Mouse (Mus musculus) intestine, embryonic 15.5 days (tissue): ENCODE results near the gene Fam19a2. TPM values are rescaled to one million over a fixed set of nuclear protein-coding genes. Genes with fewer than 3 reads are reported as not detected.

Source experiments
- ATAC-seq: fragments of 200-750 bp; cut with Nextera tagmentation; 2 replicates; pipeline ENCODE4 v1.8.0; 2017; ENCODE audit warnings: moderate TSS enrichment, moderate library complexity
- H3K27ac ChIP-seq: fragments of 300-500 bp; sonication (generic); 2 replicates; pipeline ENCODE4 v1.5.1; 2015; ENCODE audit warnings: mild to moderate bottlenecking, inconsistent platforms
- H3K27me3 ChIP-seq: fragments of 300-500 bp; sonication (generic); replicated peaks from 2 replicates; pipeline ENCODE4 v1.6.1; 2015; ENCODE audit warnings: inconsistent platforms
- H3K36me3 ChIP-seq: fragments of 300-500 bp; sonication (generic); 2 replicates; pipeline ENCODE4 v1.6.1; 2015; ENCODE audit warnings: inconsistent platforms
- H3K4me1 ChIP-seq: fragments of 300-500 bp; sonication (generic); replicated peaks from 2 replicates; pipeline ENCODE4 v1.6.1; 2015; ENCODE audit warnings: inconsistent platforms
- H3K4me2 ChIP-seq: fragments of 300-500 bp; sonication (generic); replicated peaks from 2 replicates; pipeline ENCODE4 v1.6.1; 2015; ENCODE audit warnings: mild to moderate bottlenecking, inconsistent platforms
- H3K4me3 ChIP-seq: fragments of 300-500 bp; sonication (generic); replicated peaks from 2 replicates; pipeline ENCODE4 v1.5.1; 2015; ENCODE audit warnings: inconsistent platforms
- H3K9ac ChIP-seq: fragments of 300-500 bp; sonication (generic); 2 replicates; pipeline ENCODE4 v1.6.1; 2015; ENCODE audit warnings: inconsistent platforms
- H3K9me3 ChIP-seq: fragments of 300-500 bp; sonication (generic); 2 replicates; pipeline ENCODE4 v1.6.1; 2016; ENCODE audit warnings: inconsistent platforms
- WGBS: fragments of 180-500 bp; shearing (Covaris S2); methylation state at CpG from one replicate; pipeline ENCODE4 v1.1.7; 2015; 5-methylcytosine and 5-hydroxymethylcytosine counted together
- polyA plus RNA-seq: library from polyadenylated mRNA; unstranded; fragments of >200 nt; fragmentation: Nextera tagmentation; extraction: Ambion mirVana; gene quantifications from 2 replicates; pipeline ENCODE4 v1.2.1, GENCODE M21; 2015

The Fam19a2 gene
- polyA plus RNA-seq, 1 experiment from 2014 or later: 2.8 TPM

DNA sequence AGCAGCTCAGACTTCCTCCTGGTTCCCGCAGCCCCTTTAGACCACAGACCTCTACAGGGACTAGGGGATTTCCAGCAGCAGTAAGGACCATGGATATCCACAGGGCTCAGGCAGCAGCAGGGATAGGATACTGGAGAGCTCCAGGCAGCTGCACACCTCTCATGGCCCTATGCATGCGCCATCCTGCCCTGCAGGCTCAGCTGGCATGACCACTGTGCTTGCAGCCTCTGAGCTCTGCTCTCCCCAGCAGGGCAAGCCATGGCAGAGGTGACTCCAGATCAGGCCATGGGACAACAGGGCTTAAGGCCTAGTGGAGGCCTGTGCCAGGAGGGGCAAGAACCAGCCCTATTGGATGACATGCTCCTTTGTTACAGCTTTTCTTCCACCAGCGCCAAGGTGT, 137.4 kb downstream of the Fam19a2 start:
- H3K27ac ChIP-seq: no peak overlapping the region
- no peak overlapping the region for H3K4me3 ChIP-seq
- WGBS: 97% methylated on average over 3 of the region's 3 CpGs
- H3K4me2 ChIP-seq: no peak overlapping the region
- H3K9me3 ChIP-seq: no peaks in the 10 kb centered on the region
- H3K27me3 ChIP-seq: no peaks in the 10 kb centered on the region
- ATAC-seq: no peak
- no peaks in the 10 kb centered on the region for H3K4me1 ChIP-seq
- H3K9ac ChIP-seq: no peak overlapping the region
- H3K36me3 ChIP-seq: no peaks in the 10 kb centered on the region

GRCm38 (mm10) chr10:123402460-123402859, 138.7 kb downstream of the Fam19a2 start:
- Histone ChIP-seq H3K4me2 (no peak overlapping the region), H3K36me3 (no peaks in the 10 kb centered on the region), H3K9me3 (no peaks in the 10 kb centered on the region), H3K4me1 (no peaks in the 10 kb centered on the region), H3K9ac (no peak overlapping the region), H3K27me3 (no peaks in the 10 kb centered on the region), H3K4me3 (no peak overlapping the region), H3K27ac (no peak overlapping the region)
- 72% methylated on average over 3 of the region's 3 CpGs for WGBS
- no peak for ATAC-seq

DNA sequence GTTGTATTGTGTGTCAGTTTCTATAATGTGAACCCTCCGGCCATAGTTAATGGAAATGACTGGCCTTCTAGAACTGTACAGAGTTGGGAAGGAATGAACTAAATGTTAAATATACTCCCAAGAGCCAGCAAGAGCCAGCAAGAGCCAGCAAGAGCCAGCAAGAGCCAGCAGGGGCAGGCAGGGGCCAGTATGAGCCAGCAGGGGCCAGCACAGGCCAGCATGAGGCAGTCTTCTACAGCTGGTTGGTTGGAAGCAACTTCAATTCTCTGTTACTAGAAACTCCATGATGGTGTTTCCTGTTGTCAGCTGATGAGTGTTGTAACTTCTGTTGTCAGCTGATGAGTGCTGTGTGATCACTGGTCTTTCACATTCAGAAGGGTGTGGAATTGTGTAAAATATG, 151.2 kb downstream of the Fam19a2 start:
- 85% methylated on average over 1 of the region's 1 CpGs for WGBS
- Histone ChIP-seq H3K36me3 (no peaks in the 10 kb centered on the region), H3K4me2 (no peak overlapping the region), H3K27ac (no peak overlapping the region), H3K9me3 (no peaks in the 10 kb centered on the region), H3K27me3 (no peaks in the 10 kb centered on the region), H3K9ac (no peak overlapping the region), H3K4me1 (no peaks in the 10 kb centered on the region), H3K4me3 (no peak overlapping the region)
- ATAC-seq: no peak

DNA sequence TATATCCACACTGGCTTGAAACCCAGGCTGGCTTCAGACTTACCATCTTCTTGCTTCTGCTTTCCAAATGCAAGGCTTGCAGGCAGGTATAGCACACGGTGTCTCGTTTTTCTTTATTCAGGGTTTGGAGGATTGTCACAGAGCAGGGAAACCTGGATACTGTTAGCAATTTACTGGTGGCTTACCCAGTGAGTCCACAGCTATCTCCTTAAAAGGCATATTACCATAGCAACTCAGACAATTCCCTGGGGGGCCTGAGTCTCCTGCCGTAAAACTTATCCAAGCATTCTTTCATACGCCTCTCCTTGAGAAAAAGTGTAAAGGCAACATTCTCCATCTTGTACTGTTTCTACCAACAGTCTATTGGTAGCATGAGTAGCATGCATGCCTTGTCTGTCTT, 152.2 kb downstream of the Fam19a2 start:
- WGBS: 58% methylated on average over 4 of the region's 4 CpGs

DNA sequence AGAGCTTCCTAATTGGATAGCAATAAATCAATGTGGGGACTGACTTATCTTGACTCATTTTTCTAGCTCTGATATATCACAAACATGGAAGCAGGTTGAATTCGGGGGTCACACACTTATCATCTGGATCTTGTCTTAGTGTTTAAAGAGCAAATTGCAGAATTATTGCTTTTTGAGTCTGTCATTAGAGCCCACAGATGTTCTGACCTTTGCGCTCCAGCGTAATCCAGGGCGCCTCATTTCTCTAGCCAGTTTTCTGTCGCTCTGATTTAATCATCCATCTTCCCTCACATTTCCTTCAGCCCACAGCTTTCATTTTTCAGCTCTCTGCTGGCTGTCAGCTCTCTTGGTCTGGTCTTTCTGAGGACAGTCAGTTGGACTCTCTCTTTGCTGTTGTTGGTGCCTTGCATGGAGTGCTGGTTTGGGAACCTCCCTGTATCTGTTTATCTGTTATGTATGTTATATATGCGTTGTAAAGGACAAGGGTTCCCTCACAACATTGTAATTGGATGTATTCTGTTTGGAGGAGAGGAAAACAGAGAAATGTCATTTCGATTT, 154.9 kb downstream of the Fam19a2 start:
- H3K27ac ChIP-seq: no peak overlapping the region
- no peaks in the 10 kb centered on the region for H3K9me3 ChIP-seq
- no peak overlapping the region for H3K4me3 ChIP-seq
- H3K4me1 ChIP-seq: no peaks in the 10 kb centered on the region
- H3K27me3 ChIP-seq: no peaks in the 10 kb centered on the region
- no peaks in the 10 kb centered on the region for H3K36me3 ChIP-seq
- no peak overlapping the region for H3K9ac ChIP-seq
- no peak overlapping the region for H3K4me2 ChIP-seq
- 35% methylated on average over 7 of the region's 7 CpGs for WGBS
- no peak for ATAC-seq

More for the DNA sequence above, 152.2 kb downstream of the Fam19a2 start:
- Histone ChIP-seq H3K27me3 (no peaks in the 10 kb centered on the region), H3K9ac (no peak overlapping the region), H3K4me3 (no peak overlapping the region), H3K36me3 (no peaks in the 10 kb centered on the region), H3K4me2 (no peak overlapping the region), H3K27ac (no peak overlapping the region), H3K4me1 (no peaks in the 10 kb centered on the region), H3K9me3 (no peaks in the 10 kb centered on the region)
- no peak for ATAC-seq

- Histone ChIP-seq H3K9ac (no peak overlapping the region), H3K4me3 (no peak overlapping the region), H3K4me2 (no peak overlapping the region), H3K27ac (no peak overlapping the region), H3K36me3 (no peaks in the 10 kb centered on the region), H3K9me3 (no peaks in the 10 kb centered on the region), H3K4me1 (no peaks in the 10 kb centered on the region), H3K27me3 (no peaks in the 10 kb centered on the region)
- ATAC-seq: no peak
- WGBS: 96% methylated on average over 1 of the region's 1 CpGs
Observed at GRCm38 (mm10) chr10:123420249-123420648, 156.5 kb downstream of the Fam19a2 start.

- Histone ChIP-seq H3K27me3 (no peaks in the 10 kb centered on the region), H3K27ac (no peak overlapping the region), H3K9ac (no peak overlapping the region), H3K4me1 (no peaks in the 10 kb centered on the region), H3K4me3 (no peak overlapping the region), H3K9me3 (no peaks in the 10 kb centered on the region), H3K4me2 (no peak overlapping the region), H3K36me3 (no peaks in the 10 kb centered on the region)
- ATAC-seq: no peak
- WGBS: 90% methylated on average over 3 of the region's 3 CpGs
Observed at GRCm38 (mm10) chr10:123424482-123424881, 160.7 kb downstream of the Fam19a2 start.

- WGBS: 80% methylated on average over 8 of the region's 8 CpGs
- no peak for ATAC-seq
Observed at GRCm38 (mm10) chr10:123426527-123427363, 162.9 kb downstream of the Fam19a2 start.

DNA sequence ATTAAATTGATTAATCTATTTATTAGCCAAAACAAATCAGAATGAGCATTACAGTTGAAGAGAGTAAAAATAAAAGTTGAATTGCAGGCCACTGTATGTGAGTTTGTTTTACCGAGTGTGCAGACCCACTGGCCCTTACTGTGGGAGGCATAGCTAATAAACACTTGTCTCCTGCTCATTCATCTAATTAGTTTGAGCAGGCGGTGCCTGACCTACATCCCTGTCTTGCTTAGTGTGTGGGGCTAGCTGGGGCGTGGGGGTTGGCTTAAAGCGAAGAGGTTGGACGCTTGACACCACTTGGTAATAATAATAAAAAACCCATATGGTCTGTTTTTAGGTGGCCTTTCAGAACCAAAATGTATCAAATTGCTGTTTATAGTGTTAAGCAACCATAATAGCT, 167.8 kb downstream of the Fam19a2 start:
- H3K4me3 ChIP-seq: no peak overlapping the region
- H3K27me3 ChIP-seq: no peaks in the 10 kb centered on the region
- no peaks in the 10 kb centered on the region for H3K36me3 ChIP-seq
- no peaks in the 10 kb centered on the region for H3K9me3 ChIP-seq
- ATAC-seq: no peak
- H3K4me2 ChIP-seq: no peak overlapping the region
- H3K4me1 ChIP-seq: no peaks in the 10 kb centered on the region
- no peak overlapping the region for H3K9ac ChIP-seq
- WGBS: 74% methylated on average over 5 of the region's 5 CpGs
- no peak overlapping the region for H3K27ac ChIP-seq

More at GRCm38 (mm10) chr10:123426527-123427363, 162.9 kb downstream of the Fam19a2 start:
- no peak overlapping the region for H3K9ac ChIP-seq
- H3K9me3 ChIP-seq: no peaks in the 10 kb centered on the region
- H3K27me3 ChIP-seq: no peaks in the 10 kb centered on the region
- H3K4me3 ChIP-seq: no peak overlapping the region
- H3K36me3 ChIP-seq: no peaks in the 10 kb centered on the region
- H3K4me2 ChIP-seq: no peak overlapping the region
- no peaks in the 10 kb centered on the region for H3K4me1 ChIP-seq
- no peak overlapping the region for H3K27ac ChIP-seq

DNA sequence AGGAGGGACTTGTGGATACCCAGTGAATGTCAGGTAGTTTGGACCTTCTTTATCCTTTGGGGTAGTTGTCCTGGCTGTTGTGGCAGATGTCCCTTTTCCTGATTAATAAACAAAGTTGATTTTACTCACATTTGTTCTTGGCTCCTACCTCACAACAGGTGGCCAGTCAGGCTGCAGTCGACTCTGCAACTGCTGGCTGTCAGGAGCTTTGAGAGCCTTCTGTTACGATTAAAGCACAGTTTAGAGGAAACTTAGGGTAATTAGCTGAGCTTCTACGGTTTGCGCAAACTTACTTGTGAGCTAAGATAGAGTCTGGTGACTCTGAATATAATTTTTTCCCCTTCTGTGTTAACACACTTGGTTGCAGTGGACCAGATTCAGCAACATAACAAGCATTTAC, 173.8 kb downstream of the Fam19a2 start:
- Histone ChIP-seq H3K4me3 (no peak overlapping the region), H3K27me3 (no peaks in the 10 kb centered on the region), H3K36me3 (no peaks in the 10 kb centered on the region), H3K27ac (no peak overlapping the region), H3K9ac (no peak overlapping the region), H3K4me1 (no peaks in the 10 kb centered on the region), H3K4me2 (no peak overlapping the region), H3K9me3 (no peaks in the 10 kb centered on the region)
- ATAC-seq: no peak
- WGBS: 71% methylated on average over 4 of the region's 4 CpGs

GRCm38 (mm10) chr10:123456800-123457199, 193.0 kb downstream of the Fam19a2 start:
- no peaks in the 10 kb centered on the region for H3K36me3 ChIP-seq
- no peaks in the 10 kb centered on the region for H3K9me3 ChIP-seq
- H3K4me2 ChIP-seq: no peak overlapping the region
- H3K4me1 ChIP-seq: no peaks in the 10 kb centered on the region
- H3K4me3 ChIP-seq: no peak overlapping the region
- no peak overlapping the region for H3K9ac ChIP-seq
- 79% methylated on average over 1 of the region's 1 CpGs for WGBS
- ATAC-seq: no peak
- no peaks in the 10 kb centered on the region for H3K27me3 ChIP-seq
- no peak overlapping the region for H3K27ac ChIP-seq

- Histone ChIP-seq H3K4me3 (no peak overlapping the region), H3K9ac (no peak overlapping the region), H3K4me1 (no peaks in the 10 kb centered on the region), H3K4me2 (no peak overlapping the region), H3K9me3 (no peaks in the 10 kb centered on the region), H3K27me3 (no peaks in the 10 kb centered on the region), H3K27ac (no peak overlapping the region), H3K36me3 (no peaks in the 10 kb centered on the region)
- 54% methylated on average over 5 of the region's 5 CpGs for WGBS
- ATAC-seq: no peak
Observed at GRCm38 (mm10) chr10:123460466-123460865, 196.7 kb downstream of the Fam19a2 start.

DNA sequence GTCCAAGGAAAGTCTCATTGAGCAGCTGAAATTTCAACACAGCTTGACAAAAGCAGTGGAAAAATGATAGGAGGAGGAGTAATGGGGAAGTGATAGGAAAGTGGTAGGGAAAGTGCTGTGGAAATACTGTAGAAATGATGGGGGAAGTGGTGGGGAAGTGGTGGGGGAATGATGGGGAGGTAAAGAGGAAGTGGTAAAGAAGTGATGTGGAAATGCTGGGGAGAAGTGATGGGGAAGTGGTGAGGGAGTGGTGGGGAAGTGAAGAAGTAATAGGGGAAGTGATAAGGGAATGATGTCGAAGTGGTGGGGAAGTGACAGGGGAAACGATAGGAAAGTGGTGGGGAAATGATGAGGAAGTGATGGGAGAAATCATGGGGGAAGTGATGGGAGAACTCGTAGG, 198.5 kb downstream of the Fam19a2 start:
- Histone ChIP-seq H3K36me3 (no peaks in the 10 kb centered on the region), H3K9me3 (no peaks in the 10 kb centered on the region), H3K4me1 (no peaks in the 10 kb centered on the region), H3K4me2 (no peak overlapping the region), H3K4me3 (no peak overlapping the region), H3K9ac (no peak overlapping the region), H3K27me3 (no peaks in the 10 kb centered on the region), H3K27ac (no peak overlapping the region)
- no peak for ATAC-seq
- WGBS: 88% methylated on average over 3 of the region's 3 CpGs
